Mouse (Mus musculus): ENCODE data around the gene Notch4.

- TF ChIP-seq POLR2A (IDR thresholded peaks at IDR 0.05; ENCODE audit: borderline replicate concordance, insufficient read depth, low read length), result no peak
- TF ChIP-seq CTCF (IDR thresholded peaks at IDR 0.05; ENCODE audit: borderline replicate concordance, insufficient read depth, low read depth, low read length), result no peak
These were observed 22.1 kb downstream of the Notch4 start for GRCm38 (mm10) chr17:34585877-34586771.

All from cerebellum, adult 2 months (tissue).